Mouse (Mus musculus) ES-E14 (cell line): ENCODE measurements around the gene Frat1. TPM values are rescaled to one million over a fixed set of nuclear protein-coding genes. Genes with fewer than 3 reads are reported as not detected.
"Not testable (repeated sequence)": the region's sequence is repeated elsewhere in the genome, so short reads cannot be mapped to it uniquely, and the experiment has no call there.

Experiments
- DNase-seq: peaks from one replicate; pipeline ENCODE4 v3.0.0-alpha.2; 2013; ENCODE audit warnings: low read depth, low spot score
- H3K27ac ChIP-seq: 2 replicates; pipeline ENCODE4 v1.5.1; 2012; ENCODE audit warnings: low read depth, mild to moderate bottlenecking, low read length, moderate library complexity, mixed read lengths; ENCODE audit not compliant: poor library complexity, insufficient read depth, severe bottlenecking
- H3K36me3 ChIP-seq: 2 replicates; pipeline ENCODE4 v1.6.1; 2012; ENCODE audit warnings: mild to moderate bottlenecking, low read length, moderate library complexity, mixed read lengths; ENCODE audit not compliant: control insufficient read depth, poor library complexity, insufficient read depth, severe bottlenecking
- H3K4me1 ChIP-seq, 2 experiments: fragments of 150-350 bp in 1 of 2; sonication (generic) in 1 of 2; 2 replicates each; pipeline ENCODE4 v1.6.1; 2012; ENCODE audit warnings: low read length in 2 of 2, mild to moderate bottlenecking in 1 of 2, mixed read lengths in 1 of 2; ENCODE audit not compliant: control insufficient read depth in 2 of 2, insufficient read depth in 2 of 2, poor library complexity in 1 of 2
- H3K4me3 ChIP-seq, 2 experiments: fragments of 150-350 bp in 1 of 2; sonication (generic) in 1 of 2; 2 replicates each; pipeline ENCODE4 v1.5.1; 2012; ENCODE audit warnings: low read length in 2 of 2, low read depth in 1 of 2, mild to moderate bottlenecking in 1 of 2, mixed read lengths in 1 of 2; ENCODE audit not compliant: insufficient read depth in 1 of 2, poor library complexity in 1 of 2, severe bottlenecking in 1 of 2
- H3K9ac ChIP-seq: 2 replicates; pipeline ENCODE4 v1.6.1; 2012; ENCODE audit warnings: low read depth, mild to moderate bottlenecking, low read length, mixed read lengths; ENCODE audit not compliant: poor library complexity, insufficient read depth, severe bottlenecking
- H3K9me3 ChIP-seq: fragments of 150-350 bp; sonication (generic); 2 replicates; pipeline ENCODE4 v1.6.1; 2012; ENCODE audit warnings: low read depth, mild to moderate bottlenecking, low read length; ENCODE audit not compliant: control insufficient read depth, insufficient read depth
- CHD2 ChIP-seq: IDR thresholded peaks from 2 replicates; pipeline ENCODE4 v1.6.1; 2014; ENCODE audit warnings: mild to moderate bottlenecking, low read depth, low read length, inconsistent platforms
- HCFC1 ChIP-seq: IDR thresholded peaks from 2 replicates; pipeline ENCODE4 v1.6.1; 2012; ENCODE audit warnings: low read length, inconsistent platforms, borderline replicate concordance; ENCODE audit not compliant: insufficient read depth
- MAFK ChIP-seq: IDR thresholded peaks from 2 replicates; pipeline ENCODE4 v1.6.1; 2014; ENCODE audit warnings: mild to moderate bottlenecking, low read depth, low read length, inconsistent platforms; ENCODE audit not compliant: insufficient read depth
- ZC3H11A ChIP-seq: IDR thresholded peaks from 2 replicates; pipeline ENCODE4 v1.6.1; 2012; ENCODE audit warnings: low read depth, mild to moderate bottlenecking, inconsistent platforms, low read length, borderline replicate concordance
- ZNF384 ChIP-seq: IDR thresholded peaks from 2 replicates; pipeline ENCODE4 v1.6.1; 2012; ENCODE audit warnings: low read depth, low read length, inconsistent platforms
- in situ Hi-C, 2 experiments: fragments of 600-800 bp; cut with MboI; formaldehyde crosslinking; loops; one replicate each; pipeline ENCODE4 v1.15.1; 2025; ENCODE audit warnings: low sequenced_read_pairs in 2 of 2, inconsistent platforms in 1 of 2; ENCODE audit not compliant: unreplicated experiment in 2 of 2
- total RNA-seq: library from RNA; depleted of rRNA; stranded (reverse); fragments of 300-350 nt; gene quantifications from 2 replicates; pipeline ENCODE4 v1.2.3, GENCODE M21; 2012

Frat1 gene
- total RNA-seq, 1 experiment, result 2.5 TPM

DNA sequence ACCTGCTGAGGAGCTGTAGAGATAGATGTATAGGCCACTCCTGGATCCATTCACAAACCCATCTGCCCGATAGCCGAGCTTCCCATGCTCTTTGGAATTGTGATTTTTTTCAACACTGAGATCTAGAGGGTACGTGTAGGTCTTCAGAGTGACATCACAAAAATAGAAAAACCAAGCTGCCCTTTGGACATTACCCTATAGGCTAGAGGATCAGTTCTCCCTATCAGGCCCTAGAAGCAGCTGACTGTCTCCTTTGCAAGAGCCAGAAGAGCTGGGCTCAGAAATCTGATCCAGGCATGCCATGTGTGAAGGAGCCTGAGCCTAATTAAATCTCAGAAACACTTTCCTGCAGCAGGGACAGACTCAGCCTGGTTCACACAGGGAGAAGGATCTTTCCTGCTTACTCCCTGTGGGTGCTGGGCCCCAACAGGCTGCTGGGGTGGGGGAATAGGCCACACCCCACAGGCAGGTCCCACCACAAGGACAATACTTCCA is 28.1 kb downstream of the Frat1 start:
- Histone ChIP-seq H3K4me1 (0 out of 4 replicates have a peak, but pooled peaks cover 0 to 2% of the 10 kb centered on the region in 2 experiments), H3K27ac (no peak overlapping the region), H3K9ac (no peak overlapping the region), H3K9me3 (no peaks in the 10 kb centered on the region), H3K36me3 (peaks cover 12% of the 10 kb centered on the region; the same call in 1 of the 2 replicates), H3K4me3 (no peak overlapping the region)
- TF ChIP-seq HCFC1 (no peak), ZC3H11A (no peak), CHD2 (no peak), MAFK (no peak), ZNF384 (no peak)
- in situ Hi-C loops, result no loop called here
- no peak for DNase-seq

- no peak for DNase-seq
- in situ Hi-C loops, result no loop called here
- peaks cover 73% of the 10 kb centered on the region for H3K36me3 ChIP-seq
- H3K4me1 ChIP-seq, result no peaks in the 10 kb centered on the region
- no peak overlapping the region for H3K27ac ChIP-seq
- no peak for TF ChIP-seq CHD2
- H3K9ac ChIP-seq, result no peak overlapping the region
- no peak overlapping the region for H3K4me3 ChIP-seq
- no peaks in the 10 kb centered on the region for H3K9me3 ChIP-seq
These were observed 36.9 kb downstream of the Frat1 start for GRCm38 (mm10) chr19:41866707-41867106.

DNA sequence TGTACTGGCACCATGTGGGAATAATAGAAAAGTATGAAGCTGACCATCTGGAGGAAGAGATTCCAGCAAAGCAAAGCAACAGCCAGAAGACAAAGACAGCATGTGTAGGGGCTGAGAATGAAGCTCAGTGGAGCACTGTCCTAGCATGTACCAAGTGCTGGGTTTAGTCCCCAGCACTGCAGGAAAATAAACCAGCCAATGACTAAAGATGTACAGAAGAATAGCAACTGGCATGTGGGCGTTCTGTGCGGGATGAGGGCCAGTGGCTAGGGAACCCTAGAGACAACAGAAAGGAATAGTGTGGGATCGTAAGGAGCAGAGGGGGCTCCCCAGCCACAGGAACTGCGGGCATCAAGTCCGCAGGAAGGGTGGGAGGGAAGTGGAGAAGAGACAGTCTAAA is 39.5 kb downstream of the Frat1 start:
- Histone ChIP-seq H3K36me3 (peaks cover 76% of the 10 kb centered on the region), H3K27ac (no peak overlapping the region), H3K9me3 (no peaks in the 10 kb centered on the region), H3K9ac (no peak overlapping the region), H3K4me1 (no peaks in the 10 kb centered on the region), H3K4me3 (no peak overlapping the region)
- no peak for DNase-seq
- no peak for TF ChIP-seq ZNF384
- TF ChIP-seq CHD2, result no peak
- no peak for TF ChIP-seq ZC3H11A
- no peak for TF ChIP-seq HCFC1
- no peak for TF ChIP-seq MAFK
- in situ Hi-C loops, result no loop called here

DNA sequence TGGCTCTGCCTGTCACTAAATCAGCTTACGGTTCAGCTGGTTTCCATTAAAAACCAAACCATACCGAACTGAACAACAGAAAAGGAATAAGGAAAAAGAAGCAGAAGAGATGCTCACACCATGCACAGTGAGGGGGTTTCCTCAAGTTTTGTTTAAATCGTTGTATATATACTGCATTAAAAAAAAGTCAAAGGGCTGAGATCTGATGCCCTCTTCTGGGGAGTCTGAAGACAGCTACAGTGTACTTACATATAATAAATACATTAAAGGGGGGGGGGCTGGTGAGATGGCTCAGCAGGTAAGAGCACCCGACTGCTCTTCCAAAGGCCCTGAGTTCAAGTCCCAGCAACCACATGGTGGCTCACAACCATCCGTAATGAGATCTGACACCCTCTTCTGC is 40.2 kb downstream of the Frat1 start:
- DNase-seq, H3K27ac ChIP-seq, H3K4me3 ChIP-seq, H3K4me1 ChIP-seq, H3K9ac ChIP-seq, in situ Hi-C loops, H3K9me3 ChIP-seq: not testable (repeated sequence)
- H3K36me3 ChIP-seq, result peaks cover 81% of the 10 kb centered on the region

DNA sequence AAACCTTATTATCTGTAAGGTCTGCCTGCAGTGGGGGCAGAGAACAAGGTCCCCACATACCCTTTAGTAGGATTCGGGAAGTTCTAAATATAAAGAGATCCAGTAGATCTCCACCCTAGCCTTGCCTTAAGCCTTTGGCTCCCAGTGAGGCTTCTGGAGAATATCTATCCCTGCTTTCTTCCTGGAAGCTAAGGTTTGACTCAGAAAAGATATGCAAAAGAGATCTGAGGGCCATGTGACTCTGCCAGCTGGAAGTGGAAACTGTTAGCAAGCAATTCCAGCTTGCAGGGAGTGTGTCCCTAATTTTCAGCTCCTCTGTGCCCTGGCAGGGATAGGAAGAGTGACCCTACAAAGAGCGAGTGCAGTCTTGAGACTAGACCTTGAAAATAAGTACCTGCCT is 42.5 kb downstream of the Frat1 start:
- Histone ChIP-seq H3K9me3 (no peaks in the 10 kb centered on the region), H3K27ac (no peak overlapping the region), H3K9ac (no peak overlapping the region), H3K4me1 (no peaks in the 10 kb centered on the region), H3K36me3 (peaks cover 80% of the 10 kb centered on the region), H3K4me3 (no peak overlapping the region)
- in situ Hi-C loops, result no loop called here
- no peak for DNase-seq
- no peak for TF ChIP-seq MAFK
- TF ChIP-seq ZNF384, result no peak
- TF ChIP-seq CHD2, result no peak
- TF ChIP-seq HCFC1, result no peak
